Mouse (Mus musculus) kidney, postnatal 0 days (tissue): ENCODE data around the gene Cpeb3. TPM values are rescaled to one million over a fixed set of nuclear protein-coding genes. Genes with fewer than 3 reads are reported as not detected.
A peak's percentile ranks its signal among the peaks of the same experiment; 100 is the strongest.

ENCODE experiments used
- ATAC-seq: fragments of 200-750 bp; cut with Nextera tagmentation; replicated peaks from 2 replicates; pipeline ENCODE4 v1.8.0; 2017; ENCODE audit warnings: low read depth, moderate number of reproducible peaks, moderate TSS enrichment, moderate library complexity; ENCODE audit not compliant: low FRiP score
- DNase-seq: peaks from one replicate; pipeline ENCODE4 v3.0.0-alpha.2; 2016; ENCODE audit warnings: low spot score
- H3K27ac ChIP-seq: fragments of 300-500 bp; sonication (generic); 2 replicates; pipeline ENCODE4 v1.5.1; 2014; ENCODE audit warnings: mild to moderate bottlenecking
- H3K27me3 ChIP-seq: fragments of 300-500 bp; sonication (generic); 2 replicates; pipeline ENCODE4 v1.6.1; 2014; ENCODE audit warnings: low read length, mixed read lengths; ENCODE audit not compliant: insufficient read depth
- H3K36me3 ChIP-seq: fragments of 300-500 bp; sonication (generic); 2 replicates; pipeline ENCODE4 v1.6.1; 2014; ENCODE audit warnings: low read length, mixed read lengths; ENCODE audit not compliant: insufficient read depth
- H3K4me1 ChIP-seq: fragments of 300-500 bp; sonication (generic); replicated peaks from 2 replicates; pipeline ENCODE4 v1.6.1; 2014; ENCODE audit warnings: antibody characterized with exemption, low read length, mixed read lengths; ENCODE audit not compliant: insufficient read depth
- H3K4me2 ChIP-seq: fragments of 300-500 bp; sonication (generic); 2 replicates; pipeline ENCODE4 v1.6.1; 2014; ENCODE audit warnings: mild to moderate bottlenecking, low read length, moderate library complexity, mixed read lengths
- H3K4me3 ChIP-seq: fragments of 300-500 bp; sonication (generic); replicated peaks from 2 replicates; pipeline ENCODE4 v1.5.1; 2014; ENCODE audit warnings: low read depth, low read length
- H3K9ac ChIP-seq: fragments of 300-500 bp; sonication (generic); 2 replicates; pipeline ENCODE4 v1.6.1; 2014; ENCODE audit warnings: low read depth, low read length
- H3K9me3 ChIP-seq: fragments of 300-500 bp; sonication (generic); replicated peaks from 2 replicates; pipeline ENCODE4 v1.6.1; 2016; ENCODE audit warnings: low read length, inconsistent platforms, mixed read lengths
- CTCF ChIP-seq: IDR thresholded peaks from 2 replicates; pipeline ENCODE4 v1.5.1; 2016; ENCODE audit warnings: antibody characterized with exemption, low read depth, mild to moderate bottlenecking, moderate library complexity
- WGBS: fragments of 180-500 bp; shearing (Covaris S2); extraction: QIAGEN DNeasy Blood & Tissue Kit; methylation state at CpG from one replicate; pipeline ENCODE4 v1.1.7; 2014; 5-methylcytosine and 5-hydroxymethylcytosine counted together
- polyA plus RNA-seq: library from polyadenylated mRNA; unstranded; fragments of >200 nt; fragmentation: Nextera tagmentation; extraction: Ambion mirVana; gene quantifications from 2 replicates; pipeline ENCODE4 v1.2.1, GENCODE M21; 2015

Cpeb3 gene
- polyA plus RNA-seq, 1 experiment from 2014 or later, result 2.1 TPM

GRCm38 (mm10) chr19:37090146-37091061 lies 118.0 kb downstream of the Cpeb3 start:
- Histone ChIP-seq H3K27ac (no peak overlapping the region), H3K4me1 (no peaks in the 10 kb centered on the region), H3K4me2 (no peak overlapping the region), H3K4me3 (no peak overlapping the region), H3K27me3 (no peaks in the 10 kb centered on the region), H3K9me3 (no peaks in the 10 kb centered on the region), H3K9ac (no peak overlapping the region), H3K36me3 (no peaks in the 10 kb centered on the region)
- whole genome bisulfite sequencing, result 41% methylated on average over 8 of the region's 8 CpGs
- TF ChIP-seq CTCF, result no peak
- DNase-seq (no peak), ATAC-seq (no peak)

GRCm38 (mm10) chr19:37088043-37088748 lies 120.2 kb downstream of the Cpeb3 start:
- H3K9ac ChIP-seq, result no peak overlapping the region
- H3K4me1 ChIP-seq, result no peaks in the 10 kb centered on the region
- ATAC-seq, result no peak
- TF ChIP-seq CTCF, result no peak
- no peaks in the 10 kb centered on the region for H3K36me3 ChIP-seq
- no peak for DNase-seq
- 84% methylated on average over 8 of the region's 8 CpGs for WGBS
- H3K27ac ChIP-seq, result no peak overlapping the region
- H3K9me3 ChIP-seq, result no peaks in the 10 kb centered on the region
- H3K4me2 ChIP-seq, result no peak overlapping the region
- H3K4me3 ChIP-seq, result no peak overlapping the region
- no peaks in the 10 kb centered on the region for H3K27me3 ChIP-seq

DNA sequence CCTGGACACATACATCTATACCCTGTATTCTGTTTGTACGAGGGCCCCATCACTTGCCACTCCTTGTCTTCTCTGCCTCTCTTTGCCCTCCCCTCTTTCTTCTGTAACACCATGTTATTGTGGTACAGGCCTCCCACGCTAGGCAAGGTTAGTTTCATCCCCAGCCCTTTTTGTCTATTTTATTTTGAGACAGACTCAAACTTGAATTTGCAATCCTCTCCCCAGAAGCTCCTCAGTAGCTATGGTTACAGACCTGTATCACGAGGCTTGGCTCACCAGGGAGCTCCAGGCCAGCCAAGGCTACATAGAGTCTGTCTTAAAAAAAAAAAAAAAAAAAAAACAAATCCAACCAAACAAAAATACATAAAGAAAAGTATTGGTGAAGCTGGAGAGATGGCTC lies 123.9 kb downstream of the Cpeb3 start:
- no peak overlapping the region for H3K4me2 ChIP-seq

DNA sequence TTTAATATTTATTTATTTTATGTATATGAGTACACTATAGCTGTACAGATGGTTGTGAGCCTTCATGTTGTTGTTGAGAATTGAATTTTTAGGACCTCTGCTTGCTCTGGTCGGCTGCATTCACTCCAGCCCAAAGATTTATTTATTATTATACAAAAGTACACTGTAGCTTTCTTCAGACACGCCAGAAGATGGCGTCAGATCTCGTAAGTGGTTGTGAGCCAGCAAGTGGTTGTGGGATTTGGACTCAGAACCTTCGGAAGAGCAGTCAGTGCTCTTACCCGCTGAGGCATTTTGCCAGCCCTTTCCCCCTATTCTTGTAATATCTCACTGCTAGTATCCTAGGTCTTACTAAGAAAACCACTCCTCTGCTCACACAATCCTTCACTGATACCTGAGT lies 126.9 kb downstream of the Cpeb3 start:
- Histone ChIP-seq H3K9ac (no peak overlapping the region), H3K4me2 (no peak overlapping the region), H3K9me3 (no peaks in the 10 kb centered on the region), H3K27me3 (no peaks in the 10 kb centered on the region), H3K36me3 (no peaks in the 10 kb centered on the region), H3K4me1 (no peaks in the 10 kb centered on the region), H3K27ac (no peak overlapping the region), H3K4me3 (no peak overlapping the region)
- no peak for ATAC-seq
- peak; percentile 26; the same call in 1 of the 2 replicates for TF ChIP-seq CTCF
- WGBS, result 65% methylated on average over 6 of the region's 6 CpGs
- DNase-seq, result no peak

More for the DNA sequence above, 123.9 kb downstream of the Cpeb3 start:
- no peak for TF ChIP-seq CTCF
- no peak for ATAC-seq
- 73% methylated on average over 3 of the region's 3 CpGs for WGBS
- Histone ChIP-seq H3K4me1 (no peaks in the 10 kb centered on the region), H3K9ac (no peak overlapping the region), H3K27me3 (no peaks in the 10 kb centered on the region), H3K27ac (no peak overlapping the region), H3K9me3 (no peaks in the 10 kb centered on the region), H3K36me3 (no peaks in the 10 kb centered on the region), H3K4me3 (no peak overlapping the region)
- DNase-seq, result no peak

GRCm38 (mm10) chr19:37079151-37079550 lies 129.2 kb downstream of the Cpeb3 start:
- Histone ChIP-seq H3K27ac (no peak overlapping the region), H3K4me3 (no peak overlapping the region), H3K36me3 (no peaks in the 10 kb centered on the region), H3K9me3 (no peaks in the 10 kb centered on the region), H3K27me3 (no peaks in the 10 kb centered on the region), H3K4me1 (no peaks in the 10 kb centered on the region), H3K4me2 (no peak overlapping the region), H3K9ac (no peak overlapping the region)
- WGBS, result 80% methylated on average over 6 of the region's 6 CpGs
- no peak for ATAC-seq
- DNase-seq, result no peak
- no peak for TF ChIP-seq CTCF

- Histone ChIP-seq H3K4me3 (no peak overlapping the region), H3K9me3 (no peaks in the 10 kb centered on the region), H3K36me3 (no peaks in the 10 kb centered on the region), H3K4me1 (no peaks in the 10 kb centered on the region), H3K9ac (no peak overlapping the region), H3K27ac (no peak overlapping the region; the same call in 1 of the 2 replicates), H3K4me2 (no peak overlapping the region), H3K27me3 (no peaks in the 10 kb centered on the region)
- TF ChIP-seq CTCF, result no peak
- 94% methylated on average over 1 of the region's 1 CpGs for WGBS
- ATAC-seq (no peak), DNase-seq (no peak)
These were observed 129.8 kb downstream of the Cpeb3 start for GRCm38 (mm10) chr19:37078571-37078970.
